Mouse (Mus musculus): ENCODE measurements around the gene Rnf224.
"Not testable (repeated sequence)": the region's sequence is repeated elsewhere in the genome, so short reads cannot be mapped to it uniquely, and the experiment has no call there.

Gene Rnf224

DNA sequence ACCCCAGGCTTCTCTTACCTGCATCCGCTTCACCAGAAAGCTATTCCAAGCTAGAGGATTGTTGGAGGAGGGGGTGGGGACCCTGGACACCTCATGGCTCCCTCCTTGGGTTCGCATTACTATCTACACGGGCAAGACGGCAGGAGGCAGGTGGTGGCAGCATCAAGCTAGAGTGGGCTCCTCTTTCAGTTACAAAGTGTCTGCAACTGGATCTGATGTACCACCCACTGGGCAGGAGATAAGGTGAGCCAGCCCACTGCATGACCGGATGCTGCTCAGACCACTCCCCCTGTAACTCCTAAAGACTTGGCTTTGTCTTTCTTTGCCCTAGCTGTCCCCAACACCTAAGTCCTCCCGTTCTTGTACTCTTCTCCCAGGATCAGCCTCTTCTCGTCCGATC lies at the start of gene Rnf224:
Gene Rnf224 (minus strand): TSS at position 174 of the 400 bp plus-strand sequence.
- no peak for DNase-seq

DNA sequence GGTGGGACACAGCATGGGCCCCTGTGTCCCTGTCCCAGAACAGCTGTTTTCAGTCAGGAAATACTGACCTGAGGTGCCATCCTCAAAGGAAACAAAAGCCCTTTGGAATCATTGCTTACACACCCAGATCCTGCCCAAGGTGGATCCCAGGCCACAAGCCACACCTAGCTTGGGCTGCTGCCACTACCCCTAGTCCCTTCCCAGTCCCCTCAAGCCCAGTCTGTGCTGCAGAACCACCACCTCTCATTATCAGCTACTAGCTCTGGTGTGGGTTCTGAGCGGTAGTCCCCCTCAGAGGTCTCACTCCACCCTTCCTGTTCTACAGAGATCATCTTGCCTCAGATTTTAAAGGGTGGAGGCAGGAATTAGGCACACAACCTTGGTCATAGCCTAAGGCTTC lies 49.7 kb upstream of the Rnf224 start:
- no peak for DNase-seq

DNA sequence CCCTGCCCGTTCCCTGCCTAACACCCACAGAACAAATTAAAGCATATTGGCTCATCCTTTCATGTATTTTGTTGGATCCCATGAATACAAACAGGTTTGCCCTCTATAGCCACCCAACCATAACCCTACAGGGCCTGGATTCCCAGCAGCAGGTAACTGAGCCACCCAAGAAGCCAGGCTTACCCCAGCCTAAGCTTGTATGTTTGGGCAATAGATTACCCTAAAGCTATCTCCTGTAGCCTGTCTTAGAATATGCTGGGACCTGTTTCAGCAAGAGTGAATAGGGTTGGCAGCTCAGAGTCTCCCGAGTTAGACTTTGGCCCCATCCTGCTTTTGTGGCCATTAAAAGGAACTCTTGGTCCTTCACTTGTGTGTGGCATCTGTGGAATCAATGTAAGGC lies 49.0 kb upstream of the Rnf224 start:
- no peak for DNase-seq

DNA sequence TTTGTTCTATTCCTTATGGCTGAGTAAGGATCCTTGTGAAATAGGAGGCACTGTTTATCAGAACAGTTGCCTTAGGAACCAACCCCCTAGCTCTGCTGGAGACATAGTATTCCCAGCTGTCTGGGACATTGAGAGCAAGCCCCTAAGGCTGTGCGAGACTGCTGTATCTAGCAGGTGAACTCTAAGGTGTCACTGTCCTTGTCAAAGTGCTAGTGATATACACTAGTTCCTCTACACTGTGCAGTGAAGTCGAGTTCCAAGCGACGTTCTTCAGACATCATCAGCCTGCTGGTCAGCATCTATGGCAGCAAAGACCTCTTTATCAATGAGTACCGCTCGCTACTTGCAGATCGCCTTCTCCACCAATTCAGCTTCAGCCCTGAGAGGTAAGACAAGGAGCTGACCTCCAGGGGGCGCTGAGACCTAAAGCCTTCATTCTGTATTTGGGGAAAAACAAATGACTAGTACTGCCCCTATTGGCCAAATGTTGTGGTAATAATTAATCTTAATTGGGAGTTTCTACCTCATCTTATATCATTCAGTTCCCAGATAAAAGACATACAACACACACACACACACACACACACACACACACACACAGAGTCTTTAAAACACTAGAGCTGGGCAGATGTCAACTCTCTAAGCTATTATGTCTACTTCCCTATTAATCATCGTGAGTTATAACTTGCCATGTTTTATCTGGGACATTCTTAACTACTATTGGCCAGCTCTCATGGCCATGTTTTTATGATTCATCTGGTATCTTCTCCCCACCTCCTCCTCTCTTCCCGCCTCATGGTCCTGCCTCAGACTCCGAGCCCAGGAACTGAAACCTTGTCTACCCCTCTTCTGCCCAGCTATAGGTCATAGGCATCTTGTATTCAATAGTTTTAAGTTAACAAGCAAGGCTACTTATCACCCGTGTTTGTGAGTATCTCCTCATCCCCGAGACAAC lies 42.6 kb upstream of the Rnf224 start:
- DNase-seq: peak; percentile 91

DNA sequence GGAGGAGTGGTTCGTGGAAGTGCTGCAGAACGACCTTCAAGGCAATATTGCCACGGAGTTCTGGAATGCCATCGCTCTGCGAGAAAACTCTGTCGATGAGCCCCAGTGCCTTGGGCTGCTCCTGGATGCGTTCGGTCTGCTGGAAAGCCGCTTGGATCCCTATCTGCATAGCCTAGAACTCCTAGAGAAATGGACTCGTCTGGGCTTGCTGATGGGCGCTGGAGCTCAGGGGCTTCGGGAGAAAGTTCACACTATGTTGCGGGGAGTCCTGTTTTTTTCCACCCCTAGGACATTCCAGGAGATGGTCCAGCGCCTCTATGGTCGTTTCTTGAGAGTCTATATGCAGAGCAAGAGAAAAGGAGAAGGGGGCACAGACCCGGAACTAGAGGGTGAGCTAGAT lies 36.4 kb upstream of the Rnf224 start:
- DNase-seq: no peak

DNA sequence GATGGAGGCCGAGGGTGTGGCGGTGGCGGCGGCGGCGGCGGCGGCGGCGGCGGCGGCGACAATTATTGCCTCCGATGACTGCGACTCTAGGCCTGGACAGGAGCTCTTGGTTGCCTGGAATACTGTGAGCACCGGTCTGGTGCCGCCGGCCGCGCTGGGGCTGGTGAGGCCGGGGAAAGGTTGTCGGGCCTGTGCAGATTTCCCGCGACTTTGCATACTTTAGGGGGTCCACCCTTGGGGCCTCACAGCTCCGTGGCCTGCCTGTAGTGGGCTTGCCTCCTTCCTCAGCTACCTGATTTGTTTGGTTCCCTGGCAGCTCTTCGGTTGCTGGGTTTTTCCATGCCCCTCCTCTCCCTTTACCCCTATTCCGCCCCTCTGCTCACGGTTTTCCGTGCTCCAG lies 35.9 kb upstream of the Rnf224 start:
- no peak for DNase-seq

DNA sequence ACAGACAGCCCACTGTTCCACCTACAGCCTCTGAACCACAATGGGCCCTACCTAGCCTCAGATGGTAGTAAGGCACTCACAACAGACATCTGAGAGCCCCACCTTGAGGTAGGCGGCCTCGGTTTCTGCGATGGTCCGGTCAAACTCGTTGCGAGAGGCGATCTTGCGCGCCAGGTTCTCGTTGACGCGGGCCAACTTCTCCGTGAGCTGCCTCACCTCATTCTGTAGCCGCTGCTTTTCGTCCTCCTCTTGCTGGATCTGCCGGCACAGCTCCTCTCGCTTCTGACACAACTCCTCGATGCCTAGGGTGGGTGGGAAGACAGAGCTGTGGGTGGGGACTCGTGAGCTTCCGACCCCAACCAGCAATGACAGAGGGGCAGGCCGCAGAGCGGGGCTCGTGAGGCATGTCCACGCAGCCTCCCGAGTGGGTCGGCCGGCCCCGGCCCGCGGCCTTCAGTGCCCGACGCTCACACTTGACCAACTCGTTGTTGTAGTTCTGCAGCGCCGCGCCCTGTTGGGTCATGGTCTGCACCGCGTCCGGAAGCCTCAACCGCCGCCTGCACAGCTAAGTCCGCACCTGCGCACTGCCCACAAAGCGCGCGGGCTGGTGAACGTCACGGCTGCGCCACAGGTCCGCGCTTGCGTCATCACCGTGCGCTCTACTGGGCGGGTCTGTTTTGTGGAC lies 35.4 kb upstream of the Rnf224 start, which contains the start of the genes Ssna1 and Anapc2:
Gene Ssna1 (minus strand): TSS at position 612 of the 685 bp plus-strand sequence.
Gene Anapc2 (plus strand): TSS at position 652 of the 685 bp plus-strand sequence.
- DNase-seq: peak; percentile 99

DNA sequence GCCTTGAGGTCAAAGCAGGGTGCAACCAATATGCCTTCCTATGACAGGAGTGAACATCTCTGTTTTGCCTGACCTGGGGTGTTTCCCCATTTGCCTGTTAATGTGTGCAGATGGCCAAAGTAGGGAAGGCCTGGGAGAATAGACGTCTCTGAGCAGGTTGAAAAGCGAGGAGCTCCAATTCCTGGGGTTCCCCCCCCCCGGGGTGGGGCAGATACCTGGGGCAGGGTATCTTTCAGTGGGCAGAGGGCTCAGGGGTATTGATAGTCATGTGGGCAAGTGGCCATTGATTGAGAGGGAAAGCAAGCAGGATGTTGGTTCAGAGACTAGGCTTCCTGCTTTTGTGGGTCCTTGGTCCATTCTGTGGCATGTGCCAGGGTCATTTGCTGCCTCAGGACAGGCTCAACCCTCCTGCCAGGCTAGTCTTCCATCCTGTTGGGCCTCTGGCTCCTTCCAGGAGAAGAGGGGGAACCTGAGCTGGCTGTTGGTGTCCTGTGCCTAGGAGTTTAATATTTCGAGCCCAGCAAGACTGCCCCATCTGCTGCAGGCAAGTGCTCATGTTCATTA lies 31.2 kb upstream of the Rnf224 start:
- DNase-seq: no peak

DNA sequence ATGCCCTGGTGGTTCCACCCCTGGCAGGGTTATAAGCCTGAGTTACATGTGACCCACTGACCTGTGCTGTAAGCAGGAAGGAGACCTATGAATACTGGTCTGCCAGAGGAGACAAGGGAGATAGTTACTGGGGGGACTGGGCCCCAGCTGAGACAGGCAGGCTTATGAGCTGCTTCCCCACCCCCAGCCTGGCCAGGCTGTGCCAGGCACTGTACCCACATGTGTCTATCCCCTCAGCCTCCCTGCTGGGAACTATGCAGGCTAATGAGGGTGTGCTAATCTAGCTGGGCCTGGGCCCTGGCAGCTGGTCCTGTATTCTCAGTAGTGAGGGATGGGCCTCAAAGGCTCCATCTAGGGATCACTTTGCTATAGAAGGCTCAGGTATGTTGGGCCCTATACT lies 30.7 kb upstream of the Rnf224 start:
- DNase-seq: no peak

DNA sequence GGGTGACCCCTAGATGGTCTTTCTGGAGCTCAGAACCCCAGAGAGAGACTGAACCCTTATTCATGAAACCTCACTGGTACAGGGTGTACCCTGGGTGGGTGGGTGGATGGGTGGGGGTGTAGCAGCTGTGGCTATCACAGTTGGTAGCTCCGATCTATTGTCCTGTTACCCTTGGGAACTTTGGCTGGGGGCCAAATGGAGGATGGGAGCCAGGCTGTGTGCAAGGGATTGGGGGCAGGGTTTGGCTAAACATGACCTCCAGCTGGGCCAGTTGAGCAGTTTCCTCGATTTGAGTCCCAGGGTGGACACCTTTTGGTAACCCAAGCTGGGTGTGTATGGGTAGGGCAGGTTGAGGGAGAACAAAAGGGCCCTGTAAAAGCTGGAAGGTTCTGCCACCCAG lies 30.1 kb upstream of the Rnf224 start:
- DNase-seq: peak; percentile 53

DNA sequence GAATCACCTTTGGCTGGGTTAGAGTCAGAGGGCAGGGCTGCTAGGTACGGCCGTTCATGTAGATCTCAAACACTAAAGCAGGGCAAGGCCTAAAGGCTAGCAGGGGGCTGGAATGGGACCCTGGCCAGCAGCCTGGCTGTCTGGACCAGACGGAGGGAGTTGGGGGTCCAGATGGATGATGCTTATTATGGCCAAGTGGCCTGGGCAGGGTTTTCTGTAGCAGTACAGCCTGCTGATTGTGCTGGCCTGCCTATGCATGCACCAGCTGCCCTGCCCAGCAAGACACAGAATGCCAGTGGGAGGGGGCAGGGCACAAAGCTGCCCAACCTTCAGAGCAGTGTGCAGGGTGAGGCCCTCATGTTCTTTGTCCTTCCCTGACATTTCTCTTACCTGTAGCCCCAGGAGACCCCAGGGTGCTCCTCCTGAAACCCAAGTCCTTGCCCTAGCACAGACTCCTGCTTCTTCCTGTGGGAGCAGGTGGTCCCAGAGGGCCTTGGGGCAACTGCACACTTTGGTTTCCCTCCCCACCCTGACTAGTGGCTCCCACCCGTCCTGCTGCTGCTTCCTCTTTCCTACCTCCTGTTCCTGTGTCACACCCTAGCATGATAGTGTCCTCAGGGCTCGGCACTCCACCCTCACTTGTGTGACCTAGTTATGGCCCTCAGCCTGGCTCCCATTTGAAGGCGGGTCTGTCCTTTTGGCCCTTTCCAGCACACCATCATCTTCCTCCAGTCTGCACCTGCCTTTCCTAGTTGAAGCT lies 29.5 kb upstream of the Rnf224 start:
- DNase-seq: no peak

DNA sequence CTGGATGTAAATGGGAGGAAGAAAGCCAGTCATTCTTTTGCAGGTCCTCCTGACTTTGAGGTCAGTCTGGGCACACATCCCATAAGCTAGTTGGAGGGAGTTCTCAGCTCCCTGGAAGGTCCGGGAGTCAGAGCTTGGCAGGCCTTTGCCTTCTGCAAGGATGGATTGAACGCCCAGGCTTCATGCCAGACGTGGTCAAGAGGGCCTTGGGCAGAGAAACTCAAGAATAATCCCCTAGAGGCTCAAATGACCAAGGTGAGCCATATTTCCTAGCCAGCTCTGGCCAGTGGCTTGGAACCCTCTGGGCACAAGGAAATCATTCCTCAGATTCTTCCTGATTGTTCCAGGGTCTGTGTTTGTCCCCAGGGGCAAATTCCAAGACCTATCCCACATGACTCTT lies 28.3 kb upstream of the Rnf224 start:
- no peak for DNase-seq

DNA sequence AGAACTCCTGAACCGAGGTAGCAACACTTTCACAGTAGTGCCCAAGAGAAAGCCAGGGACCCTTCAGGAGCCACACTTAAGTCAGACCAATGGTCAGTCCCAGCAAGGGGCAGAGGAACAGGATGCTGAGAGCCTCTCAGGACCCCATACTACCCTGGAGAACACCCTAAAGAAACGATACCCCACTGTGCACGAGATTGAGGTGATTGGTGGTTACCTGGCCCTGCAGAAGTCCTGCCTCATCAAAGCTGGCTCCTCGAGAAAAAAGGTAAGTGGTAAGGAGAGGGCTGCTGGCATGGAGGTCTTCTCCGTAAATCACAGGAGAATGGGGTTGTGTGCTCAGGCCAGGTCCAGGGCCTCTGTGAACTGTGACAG lies 27.7 kb upstream of the Rnf224 start:
- DNase-seq: no peak

DNA sequence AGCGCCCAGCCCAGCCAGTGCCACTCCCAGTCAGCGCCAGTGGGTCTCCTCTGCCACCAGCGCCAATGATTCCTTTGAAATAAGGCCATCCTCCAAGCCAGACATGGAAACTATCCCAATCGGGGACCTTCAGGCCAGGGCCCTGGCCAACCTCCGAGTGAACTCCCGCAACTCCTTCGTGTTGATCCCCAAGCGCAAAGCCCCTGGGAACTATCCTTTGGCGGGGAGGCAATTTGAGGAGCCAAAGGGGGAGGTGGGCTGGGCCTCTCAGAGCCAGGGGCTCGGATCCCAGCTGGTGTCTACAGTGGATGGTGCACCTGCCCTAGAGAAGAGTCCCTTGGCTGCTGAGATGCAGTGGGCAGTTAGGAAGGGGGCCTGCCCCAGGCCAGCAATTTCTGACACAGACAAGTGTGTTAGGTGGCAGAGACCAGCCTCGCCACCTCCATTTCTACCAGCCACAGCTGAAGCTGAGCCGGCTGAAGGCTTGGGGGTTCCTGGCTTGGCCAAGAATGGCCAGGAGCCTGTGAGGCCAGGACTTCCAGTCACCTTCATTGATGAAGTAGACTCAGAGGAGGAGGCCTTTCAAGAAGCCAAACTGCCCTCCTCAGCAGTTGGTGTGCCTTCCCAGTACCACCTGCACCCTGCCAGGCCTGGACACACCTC lies 27.2 kb upstream of the Rnf224 start:
- no peak for DNase-seq

DNA sequence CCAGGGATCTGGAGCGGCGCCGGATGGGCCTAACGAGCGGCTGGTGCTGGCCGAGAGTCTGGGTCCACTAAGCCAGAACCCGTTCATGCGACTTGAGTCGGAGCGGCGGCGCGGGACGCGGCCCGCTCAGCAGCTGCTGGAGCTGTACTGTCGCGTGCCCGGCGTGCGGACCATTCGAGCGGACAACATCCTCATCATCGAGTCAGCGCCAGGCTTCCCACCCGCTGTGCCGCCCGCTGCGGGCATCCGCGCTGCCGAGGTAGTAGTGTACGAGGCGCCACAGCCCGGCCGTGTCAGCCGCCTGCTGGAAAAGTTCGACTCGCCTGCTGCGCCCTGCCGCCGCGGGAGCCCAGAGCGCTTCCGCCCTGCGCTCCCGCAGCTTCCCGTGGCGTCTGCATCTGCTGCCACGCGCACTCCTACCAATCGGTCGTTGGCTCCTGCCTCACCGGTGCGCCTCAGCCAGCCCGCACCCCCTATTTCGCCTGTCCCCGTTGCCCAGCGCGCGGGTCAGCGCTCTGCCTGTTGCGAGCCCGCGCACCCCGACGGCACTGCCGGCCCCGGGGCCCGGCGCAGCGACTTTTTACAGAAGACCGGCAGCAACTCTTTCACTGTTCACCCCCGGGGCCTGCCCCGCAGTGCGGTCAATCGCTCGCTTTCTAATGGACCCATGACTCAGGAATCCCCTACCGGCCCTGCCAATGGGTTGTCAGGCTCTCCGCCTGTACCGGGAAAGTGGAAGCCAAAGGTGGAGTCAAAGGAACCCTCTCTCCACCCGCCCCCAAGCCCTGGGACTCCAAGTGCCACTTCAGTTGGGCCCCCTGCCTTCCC lies 26.4 kb upstream of the Rnf224 start:
- peak; percentile 45 for DNase-seq

DNA sequence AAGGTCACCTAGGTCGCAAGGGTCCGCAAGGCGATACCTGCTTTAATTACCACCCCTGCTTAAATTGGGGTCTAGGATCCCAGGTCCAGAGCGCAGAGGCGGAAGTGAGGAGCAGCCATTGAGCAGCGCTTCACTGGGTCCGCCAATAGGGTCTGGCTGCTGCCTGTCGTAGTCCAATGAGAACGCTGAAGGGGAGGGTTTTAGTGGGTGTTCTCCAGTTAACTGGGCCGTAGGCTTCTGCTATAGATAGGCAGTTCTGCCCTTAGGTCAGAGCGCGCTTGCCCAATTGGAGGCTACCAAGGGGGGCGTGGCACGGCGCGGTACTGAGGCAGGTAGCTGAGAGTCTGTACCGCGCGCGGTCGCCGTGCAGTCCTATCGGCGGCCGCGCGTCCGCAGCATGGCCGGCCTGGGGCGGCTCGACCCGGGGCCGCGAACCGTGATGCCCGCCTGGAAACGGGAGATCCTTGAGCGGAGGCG lies 25.7 kb upstream of the Rnf224 start, which contains the start of gene Tprn:
Gene Tprn (plus strand): TSS at position 328 of the 477 bp plus-strand sequence.
- peak; percentile 96 for DNase-seq

DNA sequence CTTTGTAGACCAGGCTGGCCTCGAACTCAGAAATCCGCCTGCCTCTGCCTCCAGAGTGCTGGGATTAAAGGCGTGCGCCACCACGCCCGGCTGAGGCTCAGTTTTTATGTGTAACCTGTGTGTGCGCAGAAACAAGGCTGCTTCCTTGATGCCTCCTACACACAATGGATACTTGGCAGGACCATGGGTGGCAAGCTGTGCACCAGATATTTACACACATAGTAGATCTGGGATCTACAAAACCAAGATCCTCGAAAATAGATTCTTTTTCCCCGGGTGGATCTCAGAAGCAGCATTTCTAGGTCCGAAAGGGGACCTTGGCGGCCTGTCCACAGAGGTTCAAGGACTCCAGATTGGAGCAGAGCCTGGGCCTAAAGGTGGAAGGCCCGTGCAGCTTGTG lies 25.3 kb upstream of the Rnf224 start:
- no peak for DNase-seq

DNA sequence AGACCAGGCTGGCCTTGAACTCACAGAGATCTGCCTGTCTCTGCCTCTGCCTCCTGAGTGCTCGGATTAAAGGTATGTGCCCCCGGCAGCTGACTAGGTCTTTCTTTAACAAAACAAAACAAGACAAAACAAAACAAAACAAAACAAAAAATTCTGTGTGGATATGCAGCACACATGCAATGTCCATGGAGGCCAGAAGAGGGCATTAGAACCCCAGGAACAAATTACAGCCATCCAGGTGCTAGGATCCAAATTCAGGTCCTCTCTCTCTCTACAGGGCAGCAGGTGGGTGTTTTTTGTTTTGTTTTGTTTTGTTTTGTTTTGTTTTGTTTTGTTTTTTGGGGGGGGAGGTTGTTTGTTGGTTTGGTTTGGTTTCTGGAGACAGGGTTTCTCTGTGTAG lies 22.3 kb upstream of the Rnf224 start:
- DNase-seq: no peak

DNA sequence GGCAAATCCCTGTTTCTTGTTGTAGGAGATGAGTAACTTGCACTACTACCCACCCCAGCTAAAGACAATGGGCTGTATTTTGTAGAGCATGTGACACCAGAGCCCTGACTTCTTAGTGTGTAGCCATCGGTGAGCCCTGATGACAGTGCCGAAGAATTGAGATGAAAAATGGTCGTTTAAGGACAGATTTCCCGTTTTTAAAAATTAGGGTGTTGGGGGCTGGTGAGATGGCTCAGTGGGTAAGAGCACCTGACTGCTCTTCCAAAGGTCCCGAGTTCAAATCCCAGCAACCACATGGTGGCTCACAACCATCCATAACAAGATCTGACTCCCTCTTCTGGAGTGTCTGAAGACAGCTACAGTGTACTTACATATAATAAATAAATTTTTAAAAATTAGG lies 20.7 kb upstream of the Rnf224 start:
- not testable (repeated sequence) for DNase-seq

DNA sequence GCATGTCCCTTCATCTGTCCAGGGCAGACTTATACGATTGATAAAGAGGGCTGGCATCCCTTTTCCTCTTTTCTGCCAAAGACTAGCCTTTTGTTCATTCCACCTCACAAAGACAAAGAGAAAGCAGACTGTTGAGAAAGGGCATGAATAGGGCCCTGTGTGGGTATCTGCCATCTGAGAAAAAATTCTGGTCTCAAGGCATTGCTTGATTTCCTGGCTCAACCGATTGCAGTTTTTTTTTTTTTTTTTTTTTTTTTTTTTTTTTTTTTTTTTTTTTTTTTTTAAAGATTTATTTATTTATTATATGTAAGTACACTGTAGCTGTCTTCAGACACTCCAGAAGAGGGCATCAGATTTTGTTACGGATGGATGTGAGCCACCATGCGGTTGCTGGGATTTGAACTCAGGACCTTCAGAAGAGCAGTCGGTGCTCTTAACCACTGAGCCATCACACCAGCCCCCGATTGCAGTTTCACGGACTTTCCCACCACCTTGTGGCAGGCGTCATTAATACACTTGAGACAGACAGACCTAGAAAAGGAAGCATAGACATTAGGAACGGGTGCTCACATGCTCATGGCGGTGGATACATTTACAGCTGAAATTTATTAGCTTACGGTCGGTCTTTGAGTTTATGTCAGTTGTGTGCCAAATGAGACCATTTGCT lies 20.0 kb upstream of the Rnf224 start:
- DNase-seq: peak; percentile 79
